Mouse (Mus musculus): ENCODE results near the gene Taok2. TPM values are rescaled to one million over a fixed set of nuclear protein-coding genes. Genes with fewer than 3 reads are reported as not detected.

Gene Taok2
- polyA plus RNA-seq (2021; fragmentation: Nextera tagmentation) = 9.7 and 10.8 TPM in 2 replicates
- long read RNA-seq, experiment 1, full-length matches to known transcripts = 28 of 88 reads
- long read RNA-seq, experiment 1, partial matches to known transcripts = 54 of 88 reads
- long read RNA-seq, experiment 1, other reads (novel, unspliced or antisense) = 6 of 88 reads
- long read RNA-seq, experiment 2, partial matches to known transcripts = 13 of 20 reads
- long read RNA-seq, experiment 2, other reads (novel, unspliced or antisense) = 7 of 20 reads

DNA sequence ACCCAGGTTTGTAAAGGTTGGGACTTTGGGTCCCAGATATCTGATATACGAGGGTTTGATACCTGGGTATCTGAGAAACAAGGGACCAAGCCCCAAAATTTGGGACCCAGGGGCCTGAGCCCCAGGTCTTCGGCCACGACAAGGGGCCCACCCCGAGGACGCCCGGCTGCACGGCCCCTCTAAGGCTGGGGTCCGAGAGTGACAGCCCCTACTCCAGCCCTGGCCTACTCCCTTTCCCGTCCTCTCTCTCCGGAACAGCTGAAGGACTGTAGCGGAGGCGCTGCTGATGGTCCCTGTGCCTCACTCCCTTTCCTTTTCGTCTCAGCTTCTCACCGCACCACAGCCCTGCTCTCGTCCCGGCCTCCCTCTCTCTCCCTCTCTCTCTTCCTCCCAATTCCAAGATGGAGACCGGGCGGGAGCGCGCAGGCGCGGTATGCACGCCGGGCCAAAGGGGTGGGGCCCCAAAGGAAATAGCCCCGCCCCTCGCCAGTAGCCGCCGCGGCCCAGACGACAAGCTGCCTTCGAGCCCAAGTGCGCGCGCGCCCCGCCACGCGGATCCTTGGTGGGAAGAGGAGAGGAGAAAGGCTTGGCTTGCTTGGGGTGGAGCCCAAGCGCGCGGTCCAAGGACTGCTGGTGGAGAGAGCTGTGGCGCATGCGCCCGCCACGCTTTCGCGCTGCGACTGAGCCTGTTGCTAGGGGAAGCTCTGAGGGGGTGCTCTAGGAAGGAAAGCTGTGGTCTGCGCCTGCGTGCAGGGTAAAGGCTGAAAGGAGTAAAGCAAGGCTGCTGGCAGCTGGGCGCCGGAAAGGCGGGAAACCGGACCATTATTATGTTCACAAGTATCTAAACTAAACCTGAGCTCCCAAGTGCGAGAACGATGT lies at the start of gene Taok2:
Gene Taok2 (minus strand): TSS at position 418 of the 879 bp plus-strand sequence.

GRCm38 (mm10) chr7:126928384-126929037 lies 44.0 kb upstream of the Taok2 start, which contains the start of gene Kctd13:
Kctd13 (plus strand) TSS chr7:126928879.

DNA sequence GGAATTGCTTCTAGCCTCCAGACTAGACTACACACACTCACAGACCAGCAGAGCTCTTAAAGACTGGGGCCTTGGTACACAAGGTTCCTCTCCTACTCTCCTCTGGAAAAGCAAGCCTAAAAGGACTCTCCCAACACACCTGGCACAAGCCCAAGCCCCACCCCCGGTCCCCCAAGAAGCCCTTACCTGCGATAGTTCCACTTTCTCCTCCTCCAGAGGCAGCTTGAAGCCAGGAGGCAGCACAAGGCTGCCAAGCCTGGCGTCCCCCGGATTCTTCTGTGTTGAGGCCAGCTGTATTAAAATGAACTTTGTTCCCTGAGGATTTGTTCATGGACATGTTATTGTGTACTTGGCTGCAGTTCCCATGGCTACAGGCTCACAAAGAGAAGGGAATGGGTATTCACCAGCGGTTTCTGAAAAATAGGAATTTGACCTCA lies 38.1 kb upstream of the Taok2 start, which contains the start of gene Tmem219:
Gene Tmem219 (minus strand): TSS at position 294 of the 437 bp plus-strand sequence.

GRCm38 (mm10) chr7:126862147-126862784 lies 22.2 kb downstream of the Taok2 start, which contains the start of gene Ino80e:
Ino80e (minus strand) TSS chr7:126862377.

DNA sequence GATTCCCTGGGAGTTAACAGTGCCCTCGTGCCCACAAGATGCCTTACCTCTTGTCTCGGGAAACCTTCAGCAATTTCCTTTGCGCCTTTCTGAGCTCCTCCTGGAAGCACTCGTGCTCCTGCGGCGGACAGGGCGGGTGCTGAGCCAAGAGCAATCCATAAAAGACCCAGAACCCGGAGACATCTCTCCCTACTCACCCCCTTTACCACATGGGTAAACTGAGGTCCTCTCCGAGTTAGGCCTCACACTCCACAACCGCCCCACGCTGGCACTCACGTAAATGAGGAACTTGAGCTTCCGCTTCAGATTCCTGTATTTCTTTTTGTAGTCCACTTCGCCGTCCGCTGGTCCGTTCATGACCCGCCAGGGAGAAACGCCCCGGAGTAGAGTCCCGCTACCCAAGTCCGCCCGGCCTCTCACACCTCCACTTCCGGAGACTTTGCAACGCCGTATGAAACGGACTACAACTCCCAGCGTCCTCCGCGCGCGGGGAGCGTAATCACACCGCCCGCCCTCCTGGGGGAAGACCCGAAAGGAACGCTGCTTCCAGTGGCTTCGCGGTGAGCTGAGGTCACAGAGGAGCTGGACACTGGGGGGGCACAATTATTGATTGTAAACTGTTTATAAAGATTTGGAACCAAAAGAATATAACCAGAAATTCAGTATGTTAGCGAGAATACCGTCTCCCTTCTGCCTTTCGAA lies 22.9 kb downstream of the Taok2 start, which contains the start of gene Hirip3:
Gene Hirip3 (plus strand): TSS at position 544 of the 702 bp plus-strand sequence.

DNA sequence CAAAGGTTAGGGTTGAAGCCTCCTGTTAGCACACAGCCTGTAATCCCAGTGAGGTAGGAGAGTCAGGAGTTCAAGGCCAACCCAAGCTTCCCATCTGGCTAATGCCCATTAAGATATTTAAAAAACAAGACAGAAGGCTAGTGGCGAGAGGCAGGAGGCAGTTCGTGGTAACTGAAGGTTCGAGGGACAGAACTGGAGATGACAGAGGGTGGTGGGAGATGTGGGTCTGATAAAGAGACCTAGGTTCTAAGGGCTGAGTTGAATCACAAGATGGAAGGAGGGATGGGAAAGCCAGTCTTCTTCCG lies 37.4 kb downstream of the Taok2 start, which contains the start of gene Doc2a:
Gene Doc2a (plus strand): TSS at position 301 of the 305 bp plus-strand sequence.

GRCm38 (mm10) chr7:126831539-126831938 lies 53.0 kb downstream of the Taok2 start, which contains the start of gene 4930451I11Rik:
4930451I11Rik (minus strand) TSS chr7:126831639.

Other genes starting within 250 kb of the Taok2 start
- gene Sgf29, start 235.4 kb downstream of the Taok2 start, polyA plus RNA-seq (2021; fragmentation: Nextera tagmentation) = 29.1 and 30.0 TPM in 2 replicates
- gene Sult1a1, start 208.3 kb downstream of the Taok2 start, polyA plus RNA-seq (2021; fragmentation: Nextera tagmentation) = 13.9 and 18.1 TPM in 2 replicates
- 240 and 251 TPM in 2 replicates for gene Bola2, start 189.3 kb downstream of the Taok2 start, polyA plus RNA-seq (2021; fragmentation: Nextera tagmentation)
- gene Slx1b, start 188.9 kb downstream of the Taok2 start, polyA plus RNA-seq (2021; fragmentation: Nextera tagmentation) = 10.0 and 10.4 TPM in 2 replicates
- 128 and 147 TPM in 2 replicates for gene Coro1a, start 176.9 kb downstream of the Taok2 start, polyA plus RNA-seq (2021; fragmentation: Nextera tagmentation)
- gene Mapk3, start 125.1 kb downstream of the Taok2 start, polyA plus RNA-seq (2021; fragmentation: Nextera tagmentation) = 34.5 and 44.7 TPM in 2 replicates
- gene Gdpd3, start 118.4 kb downstream of the Taok2 start, polyA plus RNA-seq (2021; fragmentation: Nextera tagmentation) = 0.40 and 0.59 TPM in 2 replicates
- gene Ypel3, start 107.7 kb downstream of the Taok2 start, polyA plus RNA-seq (2021; fragmentation: Nextera tagmentation) = 119 and 625 TPM in 2 replicates
- gene Tbx6, start 103.2 kb downstream of the Taok2 start, polyA plus RNA-seq (2021; fragmentation: Nextera tagmentation) = 0.20 TPM in 1 of 2 replicates, not detected in the other
- gene Ppp4c, start 92.2 kb downstream of the Taok2 start, polyA plus RNA-seq (2021; fragmentation: Nextera tagmentation) = 53.5 and 61.0 TPM in 2 replicates
- gene Fam57b, start 87.0 kb downstream of the Taok2 start, polyA plus RNA-seq (2021; fragmentation: Nextera tagmentation) = 5.9 and 8.8 TPM in 2 replicates
- gene 4930451I11Rik, start 53.1 kb downstream of the Taok2 start, polyA plus RNA-seq (2021; fragmentation: Nextera tagmentation) = 1.2 and 2.7 TPM in 2 replicates
- 14.1 and 30.1 TPM in 2 replicates for gene Doc2a, start 37.3 kb downstream of the Taok2 start, polyA plus RNA-seq (2021; fragmentation: Nextera tagmentation)
- 3.4 and 4.3 TPM in 2 replicates for gene Hirip3, start 22.7 kb downstream of the Taok2 start, polyA plus RNA-seq (2021; fragmentation: Nextera tagmentation)
- gene Ino80e, start 22.3 kb downstream of the Taok2 start, polyA plus RNA-seq (2021; fragmentation: Nextera tagmentation) = 44.1 and 57.6 TPM in 2 replicates
- 30.6 and 32.0 TPM in 2 replicates for gene Tmem219, start 38.2 kb upstream of the Taok2 start, polyA plus RNA-seq (2021; fragmentation: Nextera tagmentation)
- gene Kctd13, start 44.2 kb upstream of the Taok2 start, polyA plus RNA-seq (2021; fragmentation: Nextera tagmentation) = 260 and 277 TPM in 2 replicates
- gene Asphd1, start 64.9 kb upstream of the Taok2 start, polyA plus RNA-seq (2021; fragmentation: Nextera tagmentation) = 11.2 and 13.6 TPM in 2 replicates
- gene Sez6l2, start 65.9 kb upstream of the Taok2 start, polyA plus RNA-seq (2021; fragmentation: Nextera tagmentation) = 68.2 and 74.7 TPM in 2 replicates
- 223 and 227 TPM in 2 replicates for gene Cdipt, start 91.2 kb upstream of the Taok2 start, polyA plus RNA-seq (2021; fragmentation: Nextera tagmentation)
- gene Cdiptos, start 91.4 kb upstream of the Taok2 start, polyA plus RNA-seq (2021; fragmentation: Nextera tagmentation) = 0.32 and 0.79 TPM in 2 replicates
- 3.3 and 3.4 TPM in 2 replicates for gene Mvp, start 129.9 kb upstream of the Taok2 start, polyA plus RNA-seq (2021; fragmentation: Nextera tagmentation)
- gene Pagr1b, start 131.8 kb upstream of the Taok2 start, polyA plus RNA-seq (2021; fragmentation: Nextera tagmentation) = 0.64 TPM in 1 of 2 replicates, not detected in the other
- 3.0 and 33.4 TPM in 2 replicates for gene Pagr1a, start 132.6 kb upstream of the Taok2 start, polyA plus RNA-seq (2021; fragmentation: Nextera tagmentation)
- 19.0 and 44.2 TPM in 2 replicates for gene Gm42742, start 136.4 kb upstream of the Taok2 start, polyA plus RNA-seq (2021; fragmentation: Nextera tagmentation)
- 86.8 and 193 TPM in 2 replicates for gene Prrt2, start 136.5 kb upstream of the Taok2 start, polyA plus RNA-seq (2021; fragmentation: Nextera tagmentation)
- gene Maz, start 142.3 kb upstream of the Taok2 start, polyA plus RNA-seq (2021; fragmentation: Nextera tagmentation) = 6.6 and 36.1 TPM in 2 replicates
- 18.0 and 24.4 TPM in 2 replicates for gene Kif22, start 157.8 kb upstream of the Taok2 start, polyA plus RNA-seq (2021; fragmentation: Nextera tagmentation)
- gene Zg16, start 202.6 kb upstream of the Taok2 start, polyA plus RNA-seq (2021; fragmentation: Nextera tagmentation) = not detected in 2 replicates
- 1.2 and 2.1 TPM in 2 replicates for gene AI467606, start 206.7 kb upstream of the Taok2 start, polyA plus RNA-seq (2021; fragmentation: Nextera tagmentation)
- gene Qprt, start 237.5 kb upstream of the Taok2 start, polyA plus RNA-seq (2021; fragmentation: Nextera tagmentation) = 0.47 and 0.55 TPM in 2 replicates